Mouse (Mus musculus) MEL (cell line): ENCODE measurements around the gene Mt1.

ENCODE experiments used
- MAZ ChIP-seq: IDR thresholded peaks from 2 replicates; pipeline ENCODE4 v1.6.1; 2012; ENCODE audit warnings: low read depth, mild to moderate bottlenecking, inconsistent platforms, low read length, improper control_type of control experiment
- TCF12 ChIP-seq: IDR thresholded peaks from 2 replicates; pipeline ENCODE4 v1.6.1; 2014; ENCODE audit warnings: low read depth, mild to moderate bottlenecking, inconsistent platforms, low read length, improper control_type of control experiment, moderate library complexity

- TF ChIP-seq TCF12 (no peak), MAZ (no peak)
Observed at GRCm38 (mm10) chr8:94129133-94129789, 49.6 kb upstream of the Mt1 start.
